Mouse (Mus musculus) small intestine, adult 2 months (tissue): ENCODE measurements around the gene Castor1.

Source experiments
- CTCF ChIP-seq: fragments of 200-500 bp; IDR thresholded peaks from 2 replicates; pipeline ENCODE4 v1.5.1; 2012; ENCODE audit warnings: low read depth, mild to moderate bottlenecking, control low read depth, inconsistent platforms, low read length, moderate library complexity, mixed read lengths; ENCODE audit not compliant: insufficient replicate concordance, insufficient read length; ENCODE audit errors: extremely low read depth
- POLR2A ChIP-seq: fragments of 200-500 bp; IDR thresholded peaks from 2 replicates; pipeline ENCODE4 v1.6.1; 2012; ENCODE audit warnings: low read depth, mild to moderate bottlenecking, control low read depth, inconsistent platforms, low read length, moderate library complexity

DNA sequence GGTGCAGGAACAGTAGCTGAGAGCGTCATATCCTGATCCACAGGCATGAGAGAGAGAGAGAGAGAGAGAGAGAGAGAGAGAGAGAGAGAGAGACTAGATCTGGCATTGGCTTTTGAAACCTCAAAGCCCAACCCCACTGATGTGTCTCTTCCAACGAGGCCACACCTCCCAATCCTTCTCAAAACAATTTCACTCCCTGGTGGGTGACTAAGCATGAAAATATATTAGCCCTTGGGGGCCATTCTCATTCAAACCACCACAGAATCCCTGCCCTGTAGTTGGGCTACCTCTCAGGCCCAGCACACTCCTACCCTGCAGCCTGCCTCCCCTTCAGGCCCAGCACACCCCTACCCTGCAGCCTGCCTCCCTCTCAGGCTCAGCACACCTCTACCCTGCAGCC lies 34.9 kb downstream of the Castor1 start:
- TF ChIP-seq CTCF (no peak), POLR2A (no peak)
